Mouse (Mus musculus) neutrophil, adult 83 days (primary cell): ENCODE results near the gene Aox3. TPM values are rescaled to one million over a fixed set of nuclear protein-coding genes. Genes with fewer than 3 reads are reported as not detected.

Source experiments
- total RNA-seq, 2 experiments: library from RNA; stranded (reverse); gene quantifications; one replicate each; pipeline ENCODE4 v1.2.4; 2023

Gene Aox3
- under 1 TPM; 0.26 to 0.88 TPM for total RNA-seq

GRCm38 (mm10) chr1:58112880-58113279, at the start of gene Aox3:
Gene Aox3 (plus strand): TSS chr1:58113130.

GRCm38 (mm10) chr1:58210203-58210602, 97.3 kb downstream of the Aox3 start, which contains the start of gene Aox4:
Gene Aox4 (plus strand): TSS chr1:58210397.

Other genes starting within 250 kb of the Aox3 start
- gene Sgo2a, start 117.2 kb upstream of the Aox3 start, total RNA-seq = 10 to 100 TPM; 18.6 to 20.9 TPM
- 10 to 100 TPM; 13.1 to 13.4 TPM for gene Kctd18, start 94.2 kb upstream of the Aox3 start, total RNA-seq
- under 1 TPM; 0.13 to 0.44 TPM for gene Aox1, start 83.2 kb upstream of the Aox3 start, total RNA-seq
- gene Aox4, start 97.3 kb downstream of the Aox3 start, total RNA-seq = under 1 TPM; 0.24 to 0.42 TPM
- gene Aox2, start 165.2 kb downstream of the Aox3 start, total RNA-seq = under 1 TPM in 1 of 2 experiments, not detected in 1; 0.18 TPM